Mouse (Mus musculus) CH12.LX (cell line): ENCODE results near the gene Pawr.

Experiments
- CTCF ChIP-seq, 2 experiments: IDR thresholded peaks in 1 of 2; conservative IDR thresholded peaks in 1 of 2; 2 replicates each; pipeline ENCODE4 v1.5.1; 2011 to 2012; ENCODE audit warnings: low read depth in 2 of 2, low read length in 2 of 2, improper control_type of control experiment in 1 of 2, inconsistent platforms in 1 of 2, mild to moderate bottlenecking in 1 of 2, moderate library complexity in 1 of 2
- EP300 ChIP-seq: IDR thresholded peaks from 2 replicates; pipeline ENCODE4 v1.6.1; 2011; ENCODE audit warnings: low read length, improper control_type of control experiment
- HCFC1 ChIP-seq: IDR thresholded peaks from 2 replicates; pipeline ENCODE4 v1.6.1; 2012; ENCODE audit warnings: low read depth, mild to moderate bottlenecking, inconsistent platforms, low read length, improper control_type of control experiment
- KAT2A ChIP-seq: IDR thresholded peaks from 2 replicates; pipeline ENCODE4 v1.6.1; 2012; ENCODE audit warnings: low read length, improper control_type of control experiment, inconsistent platforms; ENCODE audit not compliant: insufficient replicate concordance
- MAX ChIP-seq: IDR thresholded peaks from 2 replicates; pipeline ENCODE4 v1.6.1; 2011; ENCODE audit warnings: low read length, improper control_type of control experiment
- MEF2A ChIP-seq: IDR thresholded peaks from 2 replicates; pipeline ENCODE4 v1.6.1; 2014; ENCODE audit warnings: low read depth, mild to moderate bottlenecking, inconsistent platforms, low read length, improper control_type of control experiment, borderline replicate concordance
- MXI1 ChIP-seq: IDR thresholded peaks from 2 replicates; pipeline ENCODE4 v1.6.1; 2011; ENCODE audit warnings: mild to moderate bottlenecking, low read depth, low read length, improper control_type of control experiment
- PAX5 ChIP-seq: IDR thresholded peaks from 2 replicates; pipeline ENCODE4 v1.6.1; 2012; ENCODE audit warnings: low read length, inconsistent platforms, mixed read lengths
- POLR2A ChIP-seq: IDR thresholded peaks from 2 replicates; pipeline ENCODE4 v1.6.1; 2011; ENCODE audit warnings: low read depth, mild to moderate bottlenecking, improper control_type of control experiment, low read length
- RCOR1 ChIP-seq: conservative IDR thresholded peaks from 2 replicates; pipeline ENCODE4 v1.6.1; 2012; ENCODE audit warnings: low read depth, mild to moderate bottlenecking, inconsistent platforms, low read length, improper control_type of control experiment
- TBP ChIP-seq: conservative IDR thresholded peaks from 2 replicates; pipeline ENCODE4 v1.6.1; 2011; ENCODE audit warnings: low read depth, low read length, improper control_type of control experiment
- USF1 ChIP-seq: IDR thresholded peaks from 2 replicates; pipeline ENCODE4 v1.6.1; 2014; ENCODE audit warnings: low read depth, mild to moderate bottlenecking, inconsistent platforms, low read length, improper control_type of control experiment

GRCm38 (mm10) chr10:108355392-108355775 is 23.5 kb downstream of the Pawr start:
- TF ChIP-seq KAT2A (no peak), POLR2A (no peak), MXI1 (no peak), PAX5 (no peak), CTCF (conservative IDR thresholded peaks at IDR 0.05 in 1 of 2, IDR thresholded peaks at IDR 0.05 in 1 of 2; ENCODE audit: low read depth in 2 of 2, low read length in 2 of 2) (no peak), USF1 (no peak), MAX (no peak), EP300 (no peak), MEF2A (no peak), TBP (no peak), HCFC1 (no peak), RCOR1 (no peak)
